Mouse (Mus musculus): ENCODE measurements at regions not wholly inside any gene's neighbourhood (a gene's known extent, or its start where the extent isn't known, plus 50 kb on each side); places are given as distances from the start of the nearest gene placed in this dataset.

DNA sequence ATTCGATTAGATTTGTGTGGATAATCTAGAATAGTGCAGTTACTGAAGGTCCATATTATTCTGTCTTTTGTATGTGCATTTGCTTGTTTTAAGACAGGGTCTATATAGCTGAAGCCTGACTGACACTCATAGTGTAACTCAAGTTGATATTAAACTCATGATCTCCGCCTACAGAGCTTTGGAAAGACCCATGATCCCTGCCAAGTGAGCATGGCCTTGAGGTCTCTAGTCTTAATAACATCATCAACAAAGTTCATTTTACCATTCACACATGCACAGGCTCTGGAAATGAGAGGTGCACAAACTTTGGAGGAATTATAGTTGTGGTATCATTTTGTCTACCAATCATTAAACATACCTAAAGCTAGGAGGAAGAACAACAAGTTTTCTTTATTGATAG is 412.4 kb upstream of the Adamts16 start:
- no peaks in the 10 kb centered on the region for H3K4me1 ChIP-seq (replicated peaks; ENCODE audit: control insufficient read depth, insufficient read depth, low read length)
- ATAC-seq: no peak
- H3K4me3 ChIP-seq (replicated peaks; ENCODE audit: low read length): no peak overlapping the region
- no peaks in the 10 kb centered on the region for H3K36me3 ChIP-seq (ENCODE audit: control insufficient read depth, insufficient read depth)
- no peak overlapping the region for H3K27ac ChIP-seq (ENCODE audit: low read length)
- no peak overlapping the region for H3K9ac ChIP-seq (replicated peaks; ENCODE audit: low read depth, low read length)
- WGBS: 92% methylated on average over 2 of the region's 2 CpGs
- no peaks in the 10 kb centered on the region for H3K9me3 ChIP-seq (ENCODE audit: control insufficient read depth, low read length)
- no peak overlapping the region for H3K4me2 ChIP-seq (ENCODE audit: low read length)
- H3K27me3 ChIP-seq (replicated peaks; ENCODE audit: control insufficient read depth, insufficient read depth, low read length): no peaks in the 10 kb centered on the region

DNA sequence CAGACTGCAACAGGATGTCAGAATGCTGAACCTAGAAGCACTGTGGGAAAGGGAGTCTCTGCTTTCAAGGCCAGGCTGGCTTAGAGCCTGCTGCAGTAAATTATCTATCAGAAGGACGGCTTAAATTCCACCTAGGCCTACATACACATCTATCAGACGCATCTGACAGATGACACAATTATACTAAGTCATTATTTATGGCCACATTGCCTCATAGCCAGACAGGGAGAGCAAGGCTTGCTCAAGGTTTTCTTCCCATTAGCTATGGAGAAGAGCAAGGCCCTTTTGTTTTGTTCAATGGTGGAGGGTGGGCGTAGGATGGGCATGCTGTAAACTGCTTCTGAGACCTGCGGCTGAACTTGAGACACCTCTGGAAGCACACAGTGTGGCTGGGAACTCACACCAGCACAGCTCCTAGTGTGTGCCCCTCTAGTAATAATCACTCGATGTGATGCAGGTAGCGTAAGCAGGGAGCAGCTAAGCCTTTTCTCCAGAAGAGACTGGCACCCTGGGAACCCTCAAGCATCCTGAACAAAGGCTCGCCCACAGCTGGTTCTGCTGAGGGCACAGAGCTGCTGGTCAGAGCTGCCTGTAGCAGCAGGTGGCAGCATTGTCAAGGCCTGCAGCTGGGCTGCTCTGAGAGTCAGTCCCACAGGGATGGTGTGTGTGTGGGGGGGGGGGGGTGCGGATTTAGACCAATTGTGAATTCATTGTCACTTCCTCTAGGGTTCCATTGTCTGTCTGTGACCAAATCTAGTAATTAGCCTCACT is 406.8 kb upstream of the Adamts16 start:
- peak; percentile 75 for ATAC-seq
- Histone ChIP-seq H3K27ac (ENCODE audit: low read length) (no peak overlapping the region), H3K9me3 (ENCODE audit: control insufficient read depth, low read length) (no peaks in the 10 kb centered on the region)

DNA sequence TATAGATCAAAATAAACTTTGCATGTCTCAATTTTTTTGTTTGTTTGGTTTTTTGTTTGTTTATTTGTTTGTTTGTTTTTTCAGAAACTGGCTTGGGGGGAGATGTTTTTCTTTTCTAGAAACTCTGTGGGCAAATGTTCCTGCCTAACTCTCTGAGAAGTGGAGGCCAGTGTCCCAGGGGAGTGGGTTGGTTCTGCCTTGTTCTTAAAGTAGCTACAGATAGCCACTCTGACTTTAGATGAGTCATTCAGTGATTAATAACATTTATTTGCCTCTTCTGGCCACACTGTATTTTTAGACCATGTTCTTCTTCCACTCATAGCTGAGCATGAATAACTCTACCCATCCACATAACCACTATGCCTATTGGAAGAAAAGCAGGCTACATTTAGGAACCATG is 405.6 kb upstream of the Adamts16 start:
- Histone ChIP-seq H3K27ac (ENCODE audit: low read length) (no peak overlapping the region), H3K4me2 (ENCODE audit: low read length) (no peak overlapping the region), H3K4me3 (replicated peaks; ENCODE audit: low read length) (no peak overlapping the region), H3K4me1 (replicated peaks; ENCODE audit: control insufficient read depth, insufficient read depth, low read length) (no peaks in the 10 kb centered on the region), H3K9me3 (ENCODE audit: control insufficient read depth, low read length) (no peaks in the 10 kb centered on the region), H3K27me3 (replicated peaks; ENCODE audit: control insufficient read depth, insufficient read depth, low read length) (no peaks in the 10 kb centered on the region), H3K36me3 (ENCODE audit: control insufficient read depth, insufficient read depth) (no peaks in the 10 kb centered on the region), H3K9ac (replicated peaks; ENCODE audit: low read depth, low read length) (no peak overlapping the region)
- ATAC-seq: no peak

More for the DNA sequence above, 406.8 kb upstream of the Adamts16 start:
- no peak overlapping the region for H3K4me2 ChIP-seq (ENCODE audit: low read length)
- H3K4me1 ChIP-seq (replicated peaks; ENCODE audit: control insufficient read depth, insufficient read depth, low read length): no peaks in the 10 kb centered on the region
- no peaks in the 10 kb centered on the region for H3K36me3 ChIP-seq (ENCODE audit: control insufficient read depth, insufficient read depth)
- H3K27me3 ChIP-seq (replicated peaks; ENCODE audit: control insufficient read depth, insufficient read depth, low read length): no peaks in the 10 kb centered on the region
- H3K9ac ChIP-seq (replicated peaks; ENCODE audit: low read depth, low read length): no peak overlapping the region
- H3K4me3 ChIP-seq (replicated peaks; ENCODE audit: low read length): no peak overlapping the region
- 32% methylated on average over 8 of the region's 8 CpGs for WGBS

DNA sequence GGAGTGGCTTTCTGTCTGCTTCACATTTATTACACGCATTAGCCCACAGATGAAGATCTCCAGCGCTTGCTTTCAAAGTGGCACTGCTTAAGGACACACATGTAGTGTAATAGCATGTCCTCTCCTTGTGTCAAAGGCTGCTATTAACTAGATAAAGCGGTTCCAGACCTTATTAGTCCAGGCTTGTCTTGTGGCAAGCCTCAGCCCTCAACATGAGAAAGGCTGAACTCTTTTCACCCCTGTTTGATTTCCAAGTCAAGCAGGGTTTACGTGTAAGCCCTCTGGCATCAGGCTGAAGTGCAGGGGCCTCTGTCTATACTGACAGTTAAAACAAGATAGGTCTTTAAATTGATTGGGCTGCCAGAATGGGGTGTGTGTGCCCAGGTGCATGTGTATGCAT is 403.7 kb upstream of the Adamts16 start:
- Histone ChIP-seq H3K4me1 (replicated peaks; ENCODE audit: control insufficient read depth, insufficient read depth, low read length) (no peaks in the 10 kb centered on the region), H3K27me3 (replicated peaks; ENCODE audit: control insufficient read depth, insufficient read depth, low read length) (no peaks in the 10 kb centered on the region), H3K4me3 (replicated peaks; ENCODE audit: low read length) (no peak overlapping the region), H3K9me3 (ENCODE audit: control insufficient read depth, low read length) (no peaks in the 10 kb centered on the region), H3K9ac (replicated peaks; ENCODE audit: low read depth, low read length) (no peak overlapping the region), H3K27ac (ENCODE audit: low read length) (no peak overlapping the region), H3K36me3 (ENCODE audit: control insufficient read depth, insufficient read depth) (no peaks in the 10 kb centered on the region), H3K4me2 (ENCODE audit: low read length) (no peak overlapping the region)
- ATAC-seq: no peak
- 88% methylated on average over 4 of the region's 4 CpGs for WGBS

DNA sequence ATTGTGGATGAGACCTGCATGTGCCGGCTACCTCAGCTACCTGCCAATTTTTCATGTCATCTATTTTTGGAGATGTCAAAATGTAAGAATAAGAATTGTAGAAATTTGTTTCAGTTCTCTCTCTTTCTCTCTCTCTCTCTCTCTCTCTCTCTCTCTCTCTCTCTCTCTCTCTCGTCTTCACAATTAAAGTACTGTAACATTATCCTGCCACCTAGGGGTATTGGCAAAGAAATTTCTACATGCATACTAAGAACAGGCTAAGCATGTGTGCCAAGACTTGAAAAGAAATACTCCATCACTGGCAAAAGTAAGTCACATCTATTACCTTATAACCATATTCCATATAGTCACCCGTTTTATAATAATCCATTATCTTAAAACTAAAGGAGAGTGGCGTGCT is 398.2 kb upstream of the Adamts16 start:
- H3K27me3 ChIP-seq (replicated peaks; ENCODE audit: control insufficient read depth, insufficient read depth, low read length): no peaks in the 10 kb centered on the region
- no peaks in the 10 kb centered on the region for H3K36me3 ChIP-seq (ENCODE audit: control insufficient read depth, insufficient read depth)
- no peak for ATAC-seq
- no peaks in the 10 kb centered on the region for H3K4me1 ChIP-seq (replicated peaks; ENCODE audit: control insufficient read depth, insufficient read depth, low read length)
- no peaks in the 10 kb centered on the region for H3K9me3 ChIP-seq (ENCODE audit: control insufficient read depth, low read length)
- H3K9ac ChIP-seq (replicated peaks; ENCODE audit: low read depth, low read length): no peak overlapping the region
- whole genome bisulfite sequencing: 74% methylated on average over 4 of the region's 4 CpGs
- H3K4me3 ChIP-seq (replicated peaks; ENCODE audit: low read length): no peak overlapping the region
- no peak overlapping the region for H3K27ac ChIP-seq (ENCODE audit: low read length)
- no peak overlapping the region for H3K4me2 ChIP-seq (ENCODE audit: low read length)

DNA sequence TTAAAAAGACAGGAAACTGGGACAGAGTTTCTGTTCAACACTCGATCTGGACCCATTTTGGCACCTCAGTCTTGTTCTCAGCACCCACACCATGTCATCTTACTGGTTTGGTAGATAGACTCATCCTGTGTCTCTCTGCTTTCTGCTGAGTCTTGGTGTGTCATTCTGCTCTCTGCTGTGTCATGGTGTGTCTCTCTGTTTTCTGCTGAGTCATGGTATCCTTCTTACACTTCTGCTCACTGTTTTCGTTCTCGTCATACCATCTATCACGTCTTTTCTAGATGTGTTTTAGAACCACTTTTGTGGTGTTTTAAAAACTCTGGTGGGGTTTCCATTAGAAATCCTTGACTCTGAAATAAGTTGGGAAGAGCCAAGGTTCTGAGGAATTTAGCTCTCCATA is 393.7 kb upstream of the Adamts16 start:
- Histone ChIP-seq H3K9ac (replicated peaks; ENCODE audit: low read depth, low read length) (no peak overlapping the region), H3K27me3 (replicated peaks; ENCODE audit: control insufficient read depth, insufficient read depth, low read length) (no peaks in the 10 kb centered on the region), H3K4me1 (replicated peaks; ENCODE audit: control insufficient read depth, insufficient read depth, low read length) (no peaks in the 10 kb centered on the region), H3K27ac (ENCODE audit: low read length) (no peak overlapping the region), H3K4me2 (ENCODE audit: low read length) (no peak overlapping the region), H3K9me3 (ENCODE audit: control insufficient read depth, low read length) (no peaks in the 10 kb centered on the region), H3K36me3 (ENCODE audit: control insufficient read depth, insufficient read depth) (no peaks in the 10 kb centered on the region), H3K4me3 (replicated peaks; ENCODE audit: low read length) (no peak overlapping the region)
- no peak for ATAC-seq
- WGBS: 93% methylated on average over 4 of the region's 4 CpGs

DNA sequence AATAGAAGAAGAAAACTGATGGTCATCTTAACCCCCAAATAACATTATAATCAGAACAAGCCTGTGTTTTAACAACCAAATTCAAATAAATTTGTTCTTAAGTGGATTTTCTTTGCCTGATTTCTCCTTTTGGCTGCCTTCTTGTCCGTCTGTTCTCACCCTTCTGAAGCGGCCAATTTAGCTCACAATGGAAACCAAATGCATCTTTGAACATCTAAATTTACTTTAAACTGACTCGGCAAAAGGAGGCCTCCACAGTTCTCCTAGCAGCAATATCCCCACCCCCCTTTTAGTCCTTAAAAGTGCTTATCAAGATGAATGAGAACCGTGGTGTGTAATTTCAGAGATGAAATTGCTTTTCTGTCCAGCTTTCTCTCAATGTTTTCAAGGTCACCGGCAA is 389.6 kb upstream of the Adamts16 start:
- H3K4me2 ChIP-seq (ENCODE audit: low read length): no peak overlapping the region
- H3K4me1 ChIP-seq (replicated peaks; ENCODE audit: control insufficient read depth, insufficient read depth, low read length): no peaks in the 10 kb centered on the region
- 62% methylated on average over 5 of the region's 5 CpGs for WGBS
- no peak overlapping the region for H3K27ac ChIP-seq (ENCODE audit: low read length)
- H3K27me3 ChIP-seq (replicated peaks; ENCODE audit: control insufficient read depth, insufficient read depth, low read length): no peaks in the 10 kb centered on the region
- no peak for ATAC-seq
- no peaks in the 10 kb centered on the region for H3K9me3 ChIP-seq (ENCODE audit: control insufficient read depth, low read length)
- H3K4me3 ChIP-seq (replicated peaks; ENCODE audit: low read length): no peak overlapping the region
- no peak overlapping the region for H3K9ac ChIP-seq (replicated peaks; ENCODE audit: low read depth, low read length)
- H3K36me3 ChIP-seq (ENCODE audit: control insufficient read depth, insufficient read depth): no peaks in the 10 kb centered on the region

DNA sequence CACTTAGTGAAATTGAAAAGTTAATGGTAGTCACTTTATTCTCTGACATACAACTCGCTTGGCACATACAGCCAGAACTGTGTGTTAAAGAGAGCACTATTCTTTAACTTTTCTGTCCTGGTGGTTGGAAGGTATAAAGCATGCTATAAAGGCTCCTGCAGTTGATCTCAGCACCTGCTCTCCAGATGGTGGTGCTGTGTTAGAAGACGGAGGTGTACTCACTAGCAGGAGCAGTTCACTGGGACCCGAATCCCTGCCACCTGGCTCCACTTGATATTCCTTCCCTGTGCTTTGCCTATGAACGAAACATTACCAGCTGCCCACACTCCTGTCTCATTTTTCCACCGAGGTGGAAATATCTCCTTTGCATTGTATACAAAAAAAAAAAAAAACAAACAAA is 373.2 kb upstream of the Adamts16 start:
- H3K9ac ChIP-seq (replicated peaks; ENCODE audit: low read depth, low read length): no peak overlapping the region
- H3K36me3 ChIP-seq (ENCODE audit: control insufficient read depth, insufficient read depth): no peaks in the 10 kb centered on the region
- WGBS: 56% methylated on average over 5 of the region's 5 CpGs
- H3K4me2 ChIP-seq (ENCODE audit: low read length): no peak overlapping the region
- no peak overlapping the region for H3K4me3 ChIP-seq (replicated peaks; ENCODE audit: low read length)
- no peaks in the 10 kb centered on the region for H3K4me1 ChIP-seq (replicated peaks; ENCODE audit: control insufficient read depth, insufficient read depth, low read length)
- H3K27me3 ChIP-seq (replicated peaks; ENCODE audit: control insufficient read depth, insufficient read depth, low read length): no peaks in the 10 kb centered on the region
- no peaks in the 10 kb centered on the region for H3K9me3 ChIP-seq (ENCODE audit: control insufficient read depth, low read length)
- H3K27ac ChIP-seq (ENCODE audit: low read length): no peak overlapping the region
- ATAC-seq: no peak

DNA sequence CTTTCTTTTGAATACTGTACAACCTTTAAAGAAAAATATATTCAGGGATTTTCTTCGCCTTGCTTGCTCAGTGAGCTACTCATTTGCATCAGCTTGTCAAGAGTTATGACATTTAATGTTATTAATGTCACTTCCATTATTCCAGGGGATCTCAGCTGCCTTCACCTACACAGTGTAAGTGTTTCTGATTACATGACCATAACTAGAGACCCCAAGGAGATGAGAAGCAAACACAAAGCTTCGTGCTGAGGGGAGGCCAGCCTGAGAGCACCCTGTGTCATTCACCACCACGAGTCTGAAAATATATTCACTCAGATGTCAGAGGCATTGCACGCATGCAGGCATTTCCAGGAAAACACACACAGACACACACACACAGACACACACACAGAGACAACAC is 369.8 kb upstream of the Adamts16 start:
- no peak overlapping the region for H3K27ac ChIP-seq (ENCODE audit: low read length)

More for the DNA sequence above, 369.8 kb upstream of the Adamts16 start:
- Histone ChIP-seq H3K9ac (replicated peaks; ENCODE audit: low read depth, low read length) (no peak overlapping the region), H3K4me3 (replicated peaks; ENCODE audit: low read length) (no peak overlapping the region), H3K27me3 (replicated peaks; ENCODE audit: control insufficient read depth, insufficient read depth, low read length) (no peaks in the 10 kb centered on the region), H3K9me3 (ENCODE audit: control insufficient read depth, low read length) (no peaks in the 10 kb centered on the region), H3K4me1 (replicated peaks; ENCODE audit: control insufficient read depth, insufficient read depth, low read length) (no peaks in the 10 kb centered on the region), H3K4me2 (ENCODE audit: low read length) (no peak overlapping the region), H3K36me3 (ENCODE audit: control insufficient read depth, insufficient read depth) (no peaks in the 10 kb centered on the region)
- no peak for ATAC-seq
- WGBS: 44% methylated on average over 4 of the region's 4 CpGs

Measured in forebrain, embryonic 16.5 days (tissue).